Mouse (Mus musculus) liver, embryonic 13.5 days (tissue): ENCODE results near the gene P2rx7. TPM values are rescaled to one million over a fixed set of nuclear protein-coding genes. Genes with fewer than 3 reads are reported as not detected.
A peak's percentile ranks its signal among the peaks of the same experiment; 100 is the strongest.
"Not testable (repeated sequence)": the region's sequence is repeated elsewhere in the genome, so short reads cannot be mapped to it uniquely, and the experiment has no call there.

Source experiments
- ATAC-seq: fragments of 200-750 bp; cut with Nextera tagmentation; 2 replicates; pipeline ENCODE4 v1.8.0; 2017; ENCODE audit warnings: low read depth, mild to moderate bottlenecking, moderate number of reproducible peaks, moderate library complexity
- DNase-seq: peaks from one replicate; pipeline ENCODE4 v3.0.0; 2022
- H3K27ac ChIP-seq: fragments of 300-500 bp; sonication (generic); 2 replicates; pipeline ENCODE4 v1.5.1; 2015; ENCODE audit warnings: moderate library complexity, mild to moderate bottlenecking, inconsistent platforms
- H3K27me3 ChIP-seq: fragments of 300-500 bp; sonication (generic); 2 replicates; pipeline ENCODE4 v1.6.1; 2015; ENCODE audit warnings: mild to moderate bottlenecking, inconsistent platforms
- H3K36me3 ChIP-seq: fragments of 300-500 bp; sonication (generic); 2 replicates; pipeline ENCODE4 v1.6.1; 2015; ENCODE audit warnings: mild to moderate bottlenecking, inconsistent platforms
- H3K4me1 ChIP-seq: fragments of 300-500 bp; sonication (generic); replicated peaks from 2 replicates; pipeline ENCODE4 v1.6.1; 2015; ENCODE audit warnings: inconsistent platforms
- H3K4me2 ChIP-seq: fragments of 300-500 bp; sonication (generic); 2 replicates; pipeline ENCODE4 v1.6.1; 2015; ENCODE audit warnings: inconsistent platforms, mild to moderate bottlenecking, moderate library complexity
- H3K4me3 ChIP-seq: fragments of 300-500 bp; sonication (generic); replicated peaks from 2 replicates; pipeline ENCODE4 v1.5.1; 2015; ENCODE audit warnings: mild to moderate bottlenecking, inconsistent platforms
- H3K9ac ChIP-seq: fragments of 300-500 bp; sonication (generic); 2 replicates; pipeline ENCODE4 v1.6.1; 2015; ENCODE audit warnings: mild to moderate bottlenecking, inconsistent platforms
- H3K9me3 ChIP-seq: fragments of 300-500 bp; sonication (generic); replicated peaks from 2 replicates; pipeline ENCODE4 v1.6.1; 2016; ENCODE audit warnings: inconsistent platforms
- WGBS: fragments of 180-500 bp; shearing (Covaris S2); methylation state at CpG from one replicate; pipeline ENCODE4 v1.1.7; 2015; ENCODE audit not compliant: insufficient replicate concordance; 5-methylcytosine and 5-hydroxymethylcytosine counted together
- polyA plus RNA-seq: library from polyadenylated mRNA; unstranded; fragments of >200 nt; fragmentation: Nextera tagmentation; extraction: Ambion mirVana; gene quantifications from 2 replicates; pipeline ENCODE4 v1.2.1, GENCODE M21; 2015

Gene P2rx7
- polyA plus RNA-seq, 1 experiment from 2014 or later = 1.3 TPM

DNA sequence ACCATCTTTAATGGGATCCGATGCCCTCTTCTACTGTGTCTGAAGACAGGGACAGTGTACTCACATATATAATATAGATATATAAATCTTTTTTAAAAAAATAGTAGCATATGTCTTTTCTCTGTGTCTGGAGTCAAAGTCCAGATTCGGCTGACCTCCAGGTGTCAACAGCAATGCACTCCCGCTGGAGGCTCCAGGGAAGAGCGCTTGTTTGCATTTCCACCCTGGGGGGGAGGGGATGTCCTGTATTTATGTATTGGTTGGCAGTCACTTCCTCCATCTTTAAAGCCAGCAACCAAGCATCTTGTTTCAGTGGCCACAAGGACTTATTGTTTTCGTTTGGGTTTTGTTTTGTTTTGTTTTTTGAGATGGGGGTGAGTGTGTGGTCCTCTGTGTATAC, 21.3 kb downstream of the P2rx7 start:
- no peak for DNase-seq
- no peak overlapping the region for H3K4me2 ChIP-seq
- H3K4me3 ChIP-seq = no peak overlapping the region
- no peaks in the 10 kb centered on the region for H3K9me3 ChIP-seq
- H3K27ac ChIP-seq = no peak overlapping the region
- H3K4me1 ChIP-seq = peaks cover 21% of the 10 kb centered on the region
- no peaks in the 10 kb centered on the region for H3K27me3 ChIP-seq
- H3K36me3 ChIP-seq = no peaks in the 10 kb centered on the region
- H3K9ac ChIP-seq = no peak overlapping the region
- no peak for ATAC-seq
- WGBS = 47% methylated on average over 5 of the region's 5 CpGs

DNA sequence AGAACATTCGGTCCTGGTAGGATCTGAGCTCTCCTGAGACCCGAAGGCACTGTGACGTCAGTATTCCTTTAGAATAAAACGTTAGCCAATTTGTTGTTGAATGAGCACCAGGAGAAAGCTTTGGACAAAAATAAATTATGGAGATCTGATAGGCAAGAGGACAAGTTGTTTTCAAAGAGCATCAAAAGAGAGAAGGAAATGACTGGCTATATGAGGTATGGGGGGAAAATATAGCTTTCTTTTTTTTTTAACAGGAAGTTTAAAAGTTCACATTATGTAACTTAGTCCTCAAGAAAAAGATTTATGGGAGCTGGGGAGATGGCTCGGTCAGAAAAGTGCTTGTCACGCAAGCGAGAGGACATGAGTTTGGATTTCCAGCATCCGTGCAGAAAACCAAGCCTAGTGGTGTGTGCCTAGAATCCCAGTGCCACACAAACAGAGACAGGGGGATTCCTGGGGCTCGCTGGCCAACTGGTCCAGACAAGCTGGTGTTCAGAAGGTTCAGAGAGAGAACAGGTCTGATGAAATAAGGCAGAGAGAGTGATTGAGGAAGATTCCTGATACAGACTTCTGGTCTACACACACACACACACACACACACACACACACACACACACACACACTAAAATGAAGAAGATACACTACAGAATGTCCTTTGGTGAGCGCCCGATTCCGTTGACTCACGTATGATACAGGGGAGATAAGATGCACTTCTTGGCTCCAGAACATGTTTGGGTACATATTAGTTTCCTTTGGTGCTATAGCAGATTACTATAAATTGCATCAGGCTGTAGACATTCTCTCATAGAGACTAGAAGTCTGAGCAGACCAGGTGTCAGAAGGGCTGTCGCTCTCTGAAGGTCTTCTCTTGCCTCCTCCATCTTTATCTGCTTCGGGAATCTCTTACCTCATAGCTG, 25.5 kb downstream of the P2rx7 start:
- Histone ChIP-seq H3K4me3 (no peak overlapping the region), H3K36me3 (no peaks in the 10 kb centered on the region), H3K9me3 (no peaks in the 10 kb centered on the region), H3K4me1 (peaks cover 18% of the 10 kb centered on the region; the same call in 1 of the 2 replicates), H3K9ac (no peak overlapping the region), H3K4me2 (no peak overlapping the region), H3K27ac (no peak overlapping the region), H3K27me3 (no peaks in the 10 kb centered on the region)
- 49% methylated on average over 15 of the region's 15 CpGs for WGBS
- ATAC-seq (no peak), DNase-seq (no peak)

DNA sequence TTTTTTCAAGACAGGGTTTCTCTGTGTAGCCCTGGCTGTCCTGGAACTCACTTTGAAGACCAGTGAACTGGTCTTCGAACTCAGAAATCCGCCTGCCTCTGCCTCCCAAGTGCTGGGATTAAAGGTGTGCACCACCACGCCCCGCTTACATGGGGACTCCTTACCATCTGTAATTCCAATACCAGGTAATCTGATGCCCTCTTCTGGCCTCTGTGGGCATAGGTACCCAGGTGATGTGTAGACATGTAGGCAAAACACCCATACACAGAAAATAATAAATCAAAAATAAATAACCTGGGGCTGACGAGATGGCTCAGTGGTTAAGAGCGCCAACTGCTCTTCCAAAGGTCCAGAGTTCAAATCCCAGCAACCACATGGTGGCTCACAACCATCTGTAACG, 27.9 kb downstream of the P2rx7 start:
- H3K9ac ChIP-seq, H3K4me3 ChIP-seq, H3K27me3 ChIP-seq, H3K4me1 ChIP-seq, DNase-seq, H3K36me3 ChIP-seq, H3K9me3 ChIP-seq, H3K4me2 ChIP-seq, H3K27ac ChIP-seq, ATAC-seq: not testable (repeated sequence)
- 56% methylated on average over 7 of the region's 7 CpGs for WGBS

DNA sequence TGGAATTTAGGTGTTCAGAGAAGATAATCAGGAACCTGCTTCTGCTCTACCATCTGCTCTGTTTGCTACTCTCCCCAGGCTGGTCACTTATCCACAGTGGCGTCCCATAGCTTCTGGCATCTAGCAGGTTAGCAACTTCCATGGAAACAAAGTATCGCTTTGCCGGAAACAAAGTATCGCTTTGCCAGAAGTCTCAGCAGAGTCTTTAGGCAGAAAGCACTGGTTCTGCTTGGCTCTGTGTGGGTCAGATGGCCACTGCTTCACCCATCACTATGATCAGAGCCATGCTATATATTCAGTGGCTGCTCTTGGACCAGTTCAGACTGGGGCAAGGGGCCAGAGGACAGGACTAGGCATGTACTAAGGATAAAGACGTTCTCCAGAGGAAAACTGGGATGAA, 28.6 kb downstream of the P2rx7 start:
- H3K9ac ChIP-seq = no peak overlapping the region
- ATAC-seq (no peak), DNase-seq (no peak)
- H3K4me3 ChIP-seq = no peak overlapping the region
- 0 out of 2 replicates have a peak, but pooled peaks cover 2% of the 10 kb centered on the region for H3K4me1 ChIP-seq
- no peaks in the 10 kb centered on the region for H3K36me3 ChIP-seq
- H3K27me3 ChIP-seq = no peaks in the 10 kb centered on the region
- H3K27ac ChIP-seq = no peak overlapping the region
- H3K9me3 ChIP-seq = no peaks in the 10 kb centered on the region
- WGBS = 78% methylated on average over 5 of the region's 5 CpGs
- H3K4me2 ChIP-seq = no peak overlapping the region

DNA sequence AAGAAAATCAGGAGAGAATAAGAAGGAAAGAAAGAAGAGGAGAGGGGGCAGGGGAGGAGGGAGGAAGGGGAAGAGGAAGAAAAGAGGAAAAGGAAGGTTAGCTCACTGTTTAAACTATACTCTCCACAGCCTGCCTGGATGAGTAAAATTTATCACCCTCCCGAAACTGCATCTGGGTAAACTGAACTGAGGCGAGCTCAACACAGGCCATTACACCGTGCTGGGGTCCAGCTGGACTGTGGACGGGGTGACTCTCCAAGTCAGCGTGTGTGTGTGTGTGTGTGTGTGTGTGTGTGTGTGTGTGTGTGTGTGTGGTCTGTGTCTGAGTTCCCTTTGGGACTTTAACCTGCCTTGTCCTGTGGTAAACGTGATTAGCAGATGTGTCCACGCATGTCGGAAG, 32.3 kb downstream of the P2rx7 start:
- H3K4me1 ChIP-seq = peaks cover 14% of the 10 kb centered on the region
- no peak overlapping the region for H3K4me3 ChIP-seq
- WGBS = 55% methylated on average over 8 of the region's 8 CpGs
- DNase-seq (no peak), ATAC-seq (no peak)
- no peak overlapping the region for H3K4me2 ChIP-seq
- no peak overlapping the region for H3K9ac ChIP-seq
- no peaks in the 10 kb centered on the region for H3K9me3 ChIP-seq
- H3K36me3 ChIP-seq = no peaks in the 10 kb centered on the region
- H3K27me3 ChIP-seq = no peaks in the 10 kb centered on the region
- H3K27ac ChIP-seq = no peak overlapping the region

DNA sequence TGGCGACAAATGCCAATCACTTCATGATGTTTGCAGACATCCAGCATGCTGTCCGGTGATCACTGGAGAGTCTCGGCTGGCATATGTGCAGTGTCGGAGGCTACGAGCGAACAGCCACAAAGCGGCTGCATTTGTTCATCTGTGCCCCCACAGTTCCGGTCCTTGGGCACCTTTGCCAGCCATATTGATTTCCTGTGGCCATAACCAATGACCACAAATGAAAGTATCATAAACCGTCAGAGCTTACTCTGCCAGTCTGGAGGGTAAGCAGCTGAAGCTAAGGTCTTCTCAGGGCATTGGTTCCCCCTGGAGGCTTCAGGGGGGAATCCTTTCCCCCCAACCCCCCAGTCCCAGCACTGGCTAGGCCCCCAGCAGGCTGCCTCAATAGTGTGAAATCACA, 34.3 kb downstream of the P2rx7 start:
- H3K36me3 ChIP-seq = no peaks in the 10 kb centered on the region
- H3K9me3 ChIP-seq = no peaks in the 10 kb centered on the region
- no peak overlapping the region for H3K4me3 ChIP-seq
- WGBS = 66% methylated on average over 9 of the region's 9 CpGs
- no peak overlapping the region for H3K9ac ChIP-seq
- no peaks in the 10 kb centered on the region for H3K27me3 ChIP-seq
- DNase-seq = no peak
- H3K4me1 ChIP-seq = peaks cover 14% of the 10 kb centered on the region
- no peak overlapping the region for H3K4me2 ChIP-seq
- no peak for ATAC-seq
- H3K27ac ChIP-seq = no peak overlapping the region

DNA sequence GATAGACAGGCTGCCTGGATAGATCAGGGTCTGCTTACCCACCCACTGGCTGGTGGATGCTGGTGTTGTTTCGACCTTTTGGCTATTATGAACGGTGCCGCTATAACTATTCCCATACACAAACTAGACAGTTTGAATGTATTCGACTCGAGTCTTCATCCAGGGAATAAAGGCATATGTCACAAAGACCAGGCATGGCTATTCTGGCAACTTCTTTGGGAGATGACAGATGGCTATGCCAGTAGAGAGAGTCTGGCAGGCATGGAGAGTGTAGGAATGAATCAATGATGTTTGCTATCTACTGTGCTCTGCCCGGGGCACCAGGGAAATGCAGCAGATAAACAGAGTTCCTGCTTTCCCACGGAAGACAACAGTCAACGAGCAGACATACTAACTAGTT, 36.2 kb downstream of the P2rx7 start:
- Histone ChIP-seq H3K27me3 (no peaks in the 10 kb centered on the region), H3K4me2 (no peak overlapping the region), H3K9me3 (no peaks in the 10 kb centered on the region), H3K4me1 (peaks cover 19% of the 10 kb centered on the region), H3K36me3 (no peaks in the 10 kb centered on the region), H3K4me3 (no peak overlapping the region), H3K27ac (no peak overlapping the region), H3K9ac (no peak overlapping the region)
- 49% methylated on average over 8 of the region's 8 CpGs for WGBS
- DNase-seq (no peak), ATAC-seq (no peak)

DNA sequence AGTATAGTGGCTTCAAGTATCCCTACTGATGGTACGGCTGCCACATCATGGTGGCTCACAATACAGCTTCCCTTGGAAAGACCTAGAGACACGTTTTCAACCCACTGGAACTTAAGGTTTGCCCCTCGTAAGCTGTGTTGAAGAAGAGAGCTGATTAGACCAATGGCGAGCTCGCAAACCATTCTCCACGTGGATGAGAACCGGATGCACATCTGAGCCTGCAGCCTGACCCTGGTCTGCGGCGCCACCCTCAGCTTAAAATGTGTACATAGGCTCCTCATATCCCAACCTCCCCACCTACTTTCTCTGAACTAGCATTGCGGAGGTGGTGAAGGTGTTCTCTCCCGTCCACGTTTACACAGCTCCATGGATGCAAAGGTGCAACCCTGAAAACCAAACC, 37.6 kb downstream of the P2rx7 start:
- H3K4me1 ChIP-seq = peaks cover 19% of the 10 kb centered on the region
- no peak overlapping the region for H3K27ac ChIP-seq
- no peak overlapping the region for H3K9ac ChIP-seq
- DNase-seq = no peak
- no peak overlapping the region for H3K4me3 ChIP-seq
- H3K36me3 ChIP-seq = no peaks in the 10 kb centered on the region
- ATAC-seq = no peak; the same call in 1 of the 2 replicates
- no peak overlapping the region for H3K4me2 ChIP-seq
- H3K9me3 ChIP-seq = no peaks in the 10 kb centered on the region
- no peaks in the 10 kb centered on the region for H3K27me3 ChIP-seq
- WGBS = 69% methylated on average over 12 of the region's 12 CpGs

DNA sequence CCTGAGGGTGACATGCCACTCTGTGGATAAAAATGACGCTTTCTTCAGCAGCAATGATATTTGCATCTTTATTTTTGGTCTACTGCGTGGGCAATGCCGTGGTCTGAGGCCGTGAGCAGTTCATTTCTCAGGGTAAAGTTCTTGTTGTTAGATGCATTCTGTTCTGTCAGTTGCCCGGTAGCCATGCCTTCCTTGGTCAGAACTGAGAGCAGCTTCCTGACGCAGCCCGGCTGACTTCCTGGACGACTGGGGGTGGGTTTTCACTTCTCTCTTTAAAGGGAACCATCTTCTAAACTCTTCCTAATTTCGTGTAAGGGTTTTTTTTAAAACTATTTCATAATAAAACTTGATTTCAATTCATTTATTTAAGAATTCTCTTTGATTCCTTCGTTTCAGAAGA, 40.2 kb downstream of the P2rx7 start:
- H3K27me3 ChIP-seq = no peaks in the 10 kb centered on the region
- ATAC-seq (no peak), DNase-seq (no peak)
- H3K4me3 ChIP-seq = no peak overlapping the region
- no peaks in the 10 kb centered on the region for H3K36me3 ChIP-seq
- no peak overlapping the region for H3K4me2 ChIP-seq
- WGBS = 26% methylated on average over 10 of the region's 10 CpGs
- H3K4me1 ChIP-seq = peaks cover 32% of the 10 kb centered on the region
- H3K9ac ChIP-seq = no peak overlapping the region
- no peak overlapping the region for H3K27ac ChIP-seq
- H3K9me3 ChIP-seq = no peaks in the 10 kb centered on the region

DNA sequence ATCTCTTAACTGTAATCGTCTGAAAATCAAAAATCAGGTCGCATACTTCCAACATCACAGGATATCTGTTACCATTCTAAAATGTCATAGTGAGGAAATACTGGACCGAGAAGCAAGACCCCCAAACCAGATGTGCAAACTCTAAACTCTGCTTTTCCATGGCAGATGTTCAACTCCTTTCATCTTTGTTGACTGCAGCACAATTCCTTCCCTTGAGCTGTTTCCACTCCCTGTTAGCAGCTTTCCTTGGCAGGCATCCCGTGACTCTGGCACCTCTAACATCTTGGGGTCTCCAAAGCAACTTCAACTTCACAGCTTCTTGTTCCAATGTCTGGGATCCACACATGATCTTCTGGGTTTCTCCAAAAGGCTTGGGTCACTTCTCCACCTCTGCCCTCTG, 43.7 kb downstream of the P2rx7 start:
- no peaks in the 10 kb centered on the region for H3K27me3 ChIP-seq

DNA sequence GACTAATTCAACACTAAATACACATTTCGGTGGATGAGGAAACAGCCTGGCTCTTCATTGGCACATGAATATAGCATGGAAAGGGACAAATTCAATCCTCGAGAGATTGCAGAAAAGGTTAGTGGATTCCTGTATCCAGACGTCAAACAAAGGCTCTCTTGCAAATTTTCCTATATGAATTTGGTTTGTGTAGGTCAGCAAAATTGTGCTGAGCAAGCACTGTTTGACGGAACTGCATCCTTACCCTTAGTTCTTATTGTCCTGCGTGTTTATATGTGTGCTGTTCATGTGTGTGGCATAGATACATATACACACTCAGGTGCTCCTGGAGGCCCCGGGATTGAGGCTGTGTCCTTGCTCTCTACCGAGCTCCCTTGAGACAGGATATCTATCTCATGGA, 45.4 kb downstream of the P2rx7 start:
- no peaks in the 10 kb centered on the region for H3K27me3 ChIP-seq
- 79% methylated on average over 7 of the region's 7 CpGs for WGBS
- no peak overlapping the region for H3K4me3 ChIP-seq
- H3K36me3 ChIP-seq = no peaks in the 10 kb centered on the region
- ATAC-seq (no peak), DNase-seq (no peak)
- no peak overlapping the region for H3K27ac ChIP-seq
- peaks cover 18% of the 10 kb centered on the region for H3K4me1 ChIP-seq
- no peaks in the 10 kb centered on the region for H3K9me3 ChIP-seq
- no peak overlapping the region for H3K9ac ChIP-seq
- no peak overlapping the region for H3K4me2 ChIP-seq

More for the DNA sequence above, 43.7 kb downstream of the P2rx7 start:
- Histone ChIP-seq H3K9me3 (no peaks in the 10 kb centered on the region), H3K27ac (no peak overlapping the region), H3K36me3 (no peaks in the 10 kb centered on the region), H3K4me3 (no peak overlapping the region), H3K4me2 (no peak overlapping the region), H3K9ac (no peak overlapping the region), H3K4me1 (peaks cover 18% of the 10 kb centered on the region)
- DNase-seq = no peak
- no peak for ATAC-seq
- 74% methylated on average over 4 of the region's 4 CpGs for WGBS

DNA sequence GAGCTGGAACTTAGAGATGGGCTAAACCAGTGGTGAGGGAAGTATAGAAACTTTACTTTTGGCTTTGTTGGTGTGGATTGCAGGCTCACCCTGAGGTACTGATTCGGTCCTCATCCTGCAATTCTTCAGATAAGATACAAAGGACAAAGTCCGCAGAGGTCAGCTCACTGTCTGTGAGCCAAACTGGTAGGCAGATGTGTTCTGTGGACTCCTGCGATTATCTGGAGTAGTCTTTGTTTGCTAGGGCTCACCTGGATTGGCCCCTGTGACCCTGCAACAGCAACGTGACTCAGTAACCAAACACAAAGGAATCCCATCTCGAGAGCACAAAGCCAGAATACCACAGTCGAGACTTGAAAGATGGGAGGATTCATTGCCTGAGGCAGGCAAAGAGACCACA, 46.8 kb downstream of the P2rx7 start:
- no peaks in the 10 kb centered on the region for H3K27me3 ChIP-seq
- peak; percentile 66; the same call in 1 of the 2 replicates for ATAC-seq
- peaks cover 13% of the 10 kb centered on the region for H3K4me1 ChIP-seq
- no peak overlapping the region for H3K4me3 ChIP-seq
- no peaks in the 10 kb centered on the region for H3K36me3 ChIP-seq
- DNase-seq = no peak
- no peak overlapping the region for H3K27ac ChIP-seq
- no peak overlapping the region for H3K4me2 ChIP-seq
- WGBS = 61% methylated on average over 6 of the region's 6 CpGs
- H3K9ac ChIP-seq = no peak overlapping the region
- H3K9me3 ChIP-seq = no peaks in the 10 kb centered on the region
